Mouse (Mus musculus) heart, postnatal 14 days (tissue): ENCODE results near the gene Tmem231. TPM values are rescaled to one million over a fixed set of nuclear protein-coding genes. Genes with fewer than 3 reads are reported as not detected.

ENCODE experiments used
- DNase-seq, 2 experiments: peaks; one replicate each; pipeline ENCODE4 v3.0.0; 2021 to 2022
- intact Hi-C: fragments of 180-260 bp; cut with DNase I; formaldehyde crosslinking; loops from one replicate; pipeline ENCODE4 v1.15.1; 2025
- total RNA-seq, 2 experiments: library from RNA; stranded (reverse); gene quantifications; 2 replicates each; pipeline ENCODE4 v1.2.3; 2021

Tmem231 gene
- total RNA-seq, 2 experiments from 2014 or later = 1.7 to 2.0 TPM

DNA sequence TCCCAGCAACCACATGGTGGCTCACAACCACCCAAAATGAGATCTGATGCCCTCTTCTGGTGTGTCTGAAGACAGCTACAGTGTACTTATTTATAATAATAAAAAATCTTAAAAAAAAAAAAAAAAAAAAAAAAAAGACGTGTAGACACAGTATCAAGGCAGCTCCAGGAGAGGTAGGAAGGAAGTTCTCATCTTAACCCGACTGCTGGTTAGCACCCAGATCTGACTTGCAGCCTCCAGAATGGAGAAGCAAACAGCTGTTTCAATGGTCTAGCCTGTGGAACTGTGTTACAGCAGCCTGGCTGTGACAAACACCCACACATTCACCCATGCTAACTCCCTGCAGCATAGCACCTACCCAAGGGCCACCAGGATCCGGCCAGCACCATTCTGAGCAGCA lies 63.3 kb downstream of the Tmem231 start:
- DNase-seq = no peak
- intact Hi-C loops = no loop called here

GRCm38 (mm10) chr8:111868664-111869063 lies 65.0 kb downstream of the Tmem231 start:
- intact Hi-C loops = no loop called here
- DNase-seq = no peak

DNA sequence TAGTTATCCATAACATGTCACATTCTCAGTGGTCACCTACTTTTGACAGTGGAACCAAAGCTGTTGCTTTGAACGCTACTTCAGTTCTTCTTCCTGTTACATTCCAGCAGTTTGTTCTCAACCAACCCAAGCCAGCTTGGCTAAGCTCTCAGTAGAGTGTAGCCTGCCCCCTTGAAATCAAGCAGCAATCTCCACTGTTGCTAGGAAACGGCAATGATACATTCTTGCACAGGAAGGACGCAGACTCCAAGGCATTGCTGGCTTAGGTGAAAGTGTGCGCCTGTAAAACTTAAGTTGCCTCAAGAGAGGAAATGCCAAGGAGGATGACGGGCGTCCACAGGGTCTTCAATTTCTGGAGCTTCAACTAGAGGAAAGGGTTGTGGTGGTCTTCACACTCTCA lies 67.8 kb downstream of the Tmem231 start:
- intact Hi-C loops = no loop called here
- no peak for DNase-seq

DNA sequence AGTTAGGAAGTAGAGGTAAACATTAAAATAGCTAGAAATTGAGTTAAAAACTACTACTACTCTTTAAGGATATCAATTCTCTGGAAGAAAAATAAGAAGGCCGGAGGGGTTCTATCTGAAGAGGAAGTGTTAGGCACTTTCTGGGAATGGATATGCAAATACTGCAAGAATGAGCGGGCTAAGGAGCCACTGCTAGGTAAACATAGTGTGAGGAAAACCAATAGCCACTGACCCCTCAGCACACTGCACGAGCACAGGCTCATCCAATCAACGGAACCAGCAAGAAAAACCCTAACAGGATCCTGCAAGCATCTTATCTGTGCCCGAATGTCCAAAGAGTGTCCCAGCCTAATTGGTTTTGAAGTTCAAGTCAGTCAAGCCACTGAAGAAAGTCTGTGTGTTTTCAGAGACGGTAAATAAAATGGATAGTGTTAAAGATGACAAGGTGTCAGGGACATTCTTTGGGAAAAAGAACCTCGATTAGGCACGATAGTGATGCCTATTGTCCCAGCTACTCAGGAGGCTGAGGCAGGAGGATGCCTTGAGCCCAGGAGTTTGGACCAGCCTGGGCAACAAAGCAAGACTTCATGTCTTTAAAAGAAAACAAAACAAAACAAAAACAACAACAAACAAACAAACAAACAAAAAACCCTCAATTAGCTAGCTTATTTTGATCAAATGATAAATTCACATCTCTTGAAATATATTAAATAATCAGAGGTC lies 68.4 kb downstream of the Tmem231 start:
- no peak for DNase-seq
- intact Hi-C loops = no loop called here

GRCm38 (mm10) chr8:111864648-111865047 lies 69.0 kb downstream of the Tmem231 start:
- intact Hi-C loops = no loop called here
- DNase-seq = no peak

GRCm38 (mm10) chr8:111863280-111863679 lies 70.4 kb downstream of the Tmem231 start:
- DNase-seq = no peak
- intact Hi-C loops = no loop called here

Other genes with a start within 250 kb of the Tmem231 start
- not detected for gene Ctrb1, start 242.9 kb downstream of the Tmem231 start, total RNA-seq
- gene Bcar1, start 190.1 kb downstream of the Tmem231 start, total RNA-seq = 10 to 100 TPM; 27.1 to 35.7 TPM
- gene Cfdp1, start 79.6 kb downstream of the Tmem231 start, total RNA-seq = 10 to 100 TPM; 32.1 to 36.4 TPM
- gene Tmem170, start 57.1 kb downstream of the Tmem231 start, total RNA-seq = 1 to 10 TPM; 2.6 to 3.1 TPM
- gene Chst5, start 23.4 kb downstream of the Tmem231 start, total RNA-seq = not detected
- 100 to 1,000 TPM; 128 to 136 TPM for gene Gabarapl2, start 6.8 kb upstream of the Tmem231 start, total RNA-seq
- 1 to 10 TPM; 1.9 to 2.2 TPM for gene Adat1, start 58.4 kb upstream of the Tmem231 start, total RNA-seq
- gene Kars, start 77.4 kb upstream of the Tmem231 start, total RNA-seq = 10 to 100 TPM; 84.1 to 85.3 TPM
- 10 to 100 TPM; 10.9 to 11.9 TPM for gene Terf2ip, start 77.5 kb upstream of the Tmem231 start, total RNA-seq
- under 1 TPM in 1 of 2 experiments, not detected in 1; 0.15 TPM for gene Gm6793, start 81.2 kb upstream of the Tmem231 start, total RNA-seq